In the genomic region with DNA sequence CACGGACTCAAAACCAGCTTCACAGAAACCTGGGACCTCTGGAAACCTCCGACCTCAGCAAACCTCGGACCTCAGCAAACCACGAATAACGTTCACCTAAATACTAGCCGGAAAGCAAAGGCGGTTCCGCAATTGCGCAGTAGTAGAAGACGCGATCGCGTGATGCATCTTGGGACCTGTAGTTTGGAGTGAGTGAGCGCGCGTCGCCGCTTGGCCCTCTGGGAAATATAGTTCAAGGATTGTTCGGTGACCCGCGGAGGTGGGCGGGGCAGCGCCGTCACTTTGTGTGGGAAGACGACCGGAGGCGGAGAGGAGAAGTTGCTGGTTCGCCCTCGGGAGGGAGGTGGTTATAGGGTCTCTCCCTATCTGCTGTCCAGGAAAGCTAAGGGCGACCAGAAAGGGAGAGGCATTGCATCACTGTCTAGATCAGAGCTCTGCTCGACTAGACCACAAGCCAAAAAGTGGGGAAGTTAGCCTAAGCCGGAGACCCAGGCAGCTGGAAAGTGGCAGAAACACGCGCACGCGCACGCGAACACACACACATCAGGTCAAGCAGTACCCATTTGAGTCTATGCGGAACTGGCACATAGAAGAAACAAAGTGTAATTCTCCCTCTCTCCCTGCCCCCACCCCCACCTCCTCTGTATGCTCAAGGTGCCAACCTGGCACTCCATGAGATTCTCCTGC, we compare ENCODE assay signal across 8 mouse cellular contexts. TPM values are rescaled to one million over a fixed set of nuclear protein-coding genes. Genes with fewer than 3 reads are reported as not detected.
DNase-seq lines count a peak whose midpoint lies in the region; ATAC-seq lines count a peak whose summit lies in the region.

TSS of gene Clp1 (minus strand) at position 179 of the 687 bp plus-strand sequence.

- peak within 1 kb of the TSS; percentile 66 to 71 for H3K4me3 ChIP-seq in heart, embryonic 14.5 days (ENCODE audit: control insufficient read depth in 1 of 2, insufficient read depth in 1 of 2, low read depth in 1 of 2, low read length in 2 of 2)
- peak within 1 kb of the TSS; percentile 79 for H3K4me3 ChIP-seq in liver, embryonic 13.5 days (replicated peaks)
- peak within 1 kb of the TSS; percentile 78 for H3K4me3 ChIP-seq in stomach, embryonic 16.5 days (replicated peaks; ENCODE audit: low read length)

- under 1% methylated on average over 39 of the region's 39 CpGs for WGBS in heart, embryonic 14.5 days
- under 1% methylated on average over 39 of the region's 39 CpGs for WGBS in liver, embryonic 13.5 days (ENCODE audit: insufficient replicate concordance)
- WGBS in stomach, embryonic 16.5 days, result under 1% methylated on average over 39 of the region's 39 CpGs

- H3K27ac ChIP-seq in heart, embryonic 14.5 days (replicated peaks in 1 of 2; ENCODE audit: control insufficient read depth in 1 of 2, insufficient read depth in 1 of 2, low read depth in 2 of 2, low read length in 2 of 2), result peak within 1 kb of the TSS; percentile 86 to 90
- peak within 1 kb of the TSS; percentile 89 for H3K27ac ChIP-seq in liver, embryonic 13.5 days
- H3K27ac ChIP-seq in stomach, embryonic 16.5 days (ENCODE audit: low read length), result peak within 1 kb of the TSS; percentile 94

- no peaks in the 10 kb centered on the region for H3K9me3 ChIP-seq in heart, embryonic 14.5 days (ENCODE audit: control insufficient read depth, low read length)
- H3K9me3 ChIP-seq in liver, embryonic 13.5 days (replicated peaks), result no peaks in the 10 kb centered on the region
- no peaks in the 10 kb centered on the region for H3K9me3 ChIP-seq in stomach, embryonic 16.5 days (replicated peaks; ENCODE audit: control insufficient read depth, low read length)

- H3K4me1 ChIP-seq in heart, embryonic 14.5 days (ENCODE audit: control insufficient read depth in 2 of 2, insufficient read depth in 2 of 2, low read length in 2 of 2), result peaks cover 2 to 17% of the 10 kb centered on the region in 2 experiments; a peak in 3 of 4 replicates
- peaks cover 81% of the 10 kb centered on the region for H3K4me1 ChIP-seq in liver, embryonic 13.5 days (replicated peaks)
- H3K4me1 ChIP-seq in stomach, embryonic 16.5 days (ENCODE audit: control insufficient read depth, insufficient read depth, low read length), result peaks cover 10% of the 10 kb centered on the region

- H3K9ac ChIP-seq in heart, embryonic 14.5 days (ENCODE audit: low read length), result peak within 1 kb of the TSS; percentile 81
- peak within 1 kb of the TSS; percentile 83 for H3K9ac ChIP-seq in liver, embryonic 13.5 days
- peak within 1 kb of the TSS; percentile 78 for H3K9ac ChIP-seq in stomach, embryonic 16.5 days (ENCODE audit: low read length)

- no peaks in the 10 kb centered on the region for H3K27me3 ChIP-seq in heart, embryonic 14.5 days (ENCODE audit: control insufficient read depth, insufficient read depth, low read length)
- no peaks in the 10 kb centered on the region for H3K27me3 ChIP-seq in liver, embryonic 13.5 days
- no peaks in the 10 kb centered on the region for H3K27me3 ChIP-seq in stomach, embryonic 16.5 days (ENCODE audit: control insufficient read depth, insufficient read depth, low read length)

- H3K4me2 ChIP-seq in heart, embryonic 14.5 days (ENCODE audit: low read length), result peak within 1 kb of the TSS; percentile 96
- peak within 1 kb of the TSS; percentile 83 for H3K4me2 ChIP-seq in liver, embryonic 13.5 days
- H3K4me2 ChIP-seq in stomach, embryonic 16.5 days (ENCODE audit: low read depth, low read length), result peak within 1 kb of the TSS; percentile 93

- peak; percentile 98 for ATAC-seq in CD4-positive, CD25-positive, alpha-beta regulatory T cell, adult 4 months
- peak; percentile 96 for ATAC-seq in heart, embryonic 14.5 days (ENCODE audit: insufficient number of reproducible peaks, insufficient read depth, low FRiP score, low read depth)
- peak; percentile 93 for ATAC-seq in liver, embryonic 13.5 days (ENCODE audit: low read depth)
- peak; percentile 99 for ATAC-seq in stomach, embryonic 16.5 days (ENCODE audit: insufficient read depth, low FRiP score)

- H3K36me3 ChIP-seq in heart, embryonic 14.5 days (ENCODE audit: control insufficient read depth, insufficient read depth, low read length), result peaks cover 32% of the 10 kb centered on the region
- H3K36me3 ChIP-seq in liver, embryonic 13.5 days, result peaks cover 38% of the 10 kb centered on the region
- 0 out of 2 replicates have a peak, but pooled peaks cover 9% of the 10 kb centered on the region for H3K36me3 ChIP-seq in stomach, embryonic 16.5 days (ENCODE audit: control insufficient read depth, insufficient read depth, low read length)

- peak; percentile 96 for DNase-seq in c-Kit-negative CD71-positive TER-119-positive erythroid progenitor cells, embryonic 14.5 days (ENCODE audit: low read depth, low spot score)
- DNase-seq in fibroblast of lung, adult 2 months (ENCODE audit: low read depth), result peak; percentile 95
- peak; percentile 98 for DNase-seq in kidney, postnatal 14 days
- peak; percentile 96 for DNase-seq in liver, embryonic 13.5 days
- peak; percentile 95 for DNase-seq in neural tube, embryonic 10.5 days (ENCODE audit: extremely low spot score, low spot score)

RNA-seq across cellular contexts. Expression of gene Clp1, which starts in this region (rescaled TPM):
- 10 to 100 TPM; 50.3 to 54.6 TPM for polyA plus RNA-seq in CD4-positive, CD25-positive, alpha-beta regulatory T cell, adult 4 months (2017; shearing (Covaris generic))
- 14.3 and 16.9 TPM in 2 replicates for polyA plus RNA-seq in heart, embryonic 14.5 days (2014; fragmentation: Nextera tagmentation; extraction: Ambion mirVana)
- polyA plus RNA-seq in liver, embryonic 13.5 days (2015; fragmentation: Nextera tagmentation; extraction: Ambion mirVana), result 60.3 and 69.1 TPM in 2 replicates
- polyA plus RNA-seq in stomach, embryonic 16.5 days (2015; fragmentation: Nextera tagmentation; extraction: Ambion mirVana), result 26.6 and 28.4 TPM in 2 replicates

Comparison
In these comparisons a context has a peak if more than half of its experiments do, and no peak if none do; other contexts are left out.
1. Peak in every context shown above with its lines: DNase-seq, ATAC-seq, H3K4me3 ChIP-seq and H3K27ac ChIP-seq.